Mouse (Mus musculus) ES-E14 (cell line): ENCODE measurements around the gene Kcnj14.

Experiments used
- CHD2 ChIP-seq: IDR thresholded peaks from 2 replicates; pipeline ENCODE4 v1.6.1; 2014; ENCODE audit warnings: mild to moderate bottlenecking, low read depth, low read length, inconsistent platforms
- HCFC1 ChIP-seq: IDR thresholded peaks from 2 replicates; pipeline ENCODE4 v1.6.1; 2012; ENCODE audit warnings: low read length, inconsistent platforms, borderline replicate concordance; ENCODE audit not compliant: insufficient read depth
- MAFK ChIP-seq: IDR thresholded peaks from 2 replicates; pipeline ENCODE4 v1.6.1; 2014; ENCODE audit warnings: mild to moderate bottlenecking, low read depth, low read length, inconsistent platforms; ENCODE audit not compliant: insufficient read depth
- ZC3H11A ChIP-seq: IDR thresholded peaks from 2 replicates; pipeline ENCODE4 v1.6.1; 2012; ENCODE audit warnings: low read depth, mild to moderate bottlenecking, inconsistent platforms, low read length, borderline replicate concordance
- ZNF384 ChIP-seq: IDR thresholded peaks from 2 replicates; pipeline ENCODE4 v1.6.1; 2012; ENCODE audit warnings: low read depth, low read length, inconsistent platforms

DNA sequence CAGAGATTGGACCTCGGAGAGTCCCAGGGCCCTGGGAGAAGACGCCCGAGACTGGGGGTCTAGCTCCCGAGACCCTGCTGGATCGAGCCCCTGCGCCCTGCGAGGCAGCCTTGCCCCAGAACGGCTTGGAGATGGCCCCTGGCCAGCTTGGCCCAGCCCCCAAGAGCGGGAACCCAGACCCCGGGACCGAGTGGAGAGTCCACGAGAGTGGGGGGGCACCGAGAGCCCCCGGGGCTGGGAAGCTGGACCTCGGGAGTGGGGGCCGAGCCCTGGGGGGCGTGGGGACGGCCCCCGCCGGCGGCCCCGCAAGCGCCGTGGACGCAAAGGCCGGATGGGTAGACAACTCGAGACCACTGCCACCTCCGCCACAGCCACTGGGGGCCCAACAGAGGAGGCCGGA, 29.6 kb downstream of the Kcnj14 start:
- TF ChIP-seq CHD2 (no peak), HCFC1 (no peak), ZNF384 (no peak), ZC3H11A (no peak), MAFK (no peak)
